Mouse (Mus musculus) kidney, adult 11 months (tissue): ENCODE results near the gene Tbc1d1.

Experiments used
- DNase-seq: peaks from one replicate; pipeline ENCODE4 v3.0.0; 2022

The Tbc1d1 gene

DNA sequence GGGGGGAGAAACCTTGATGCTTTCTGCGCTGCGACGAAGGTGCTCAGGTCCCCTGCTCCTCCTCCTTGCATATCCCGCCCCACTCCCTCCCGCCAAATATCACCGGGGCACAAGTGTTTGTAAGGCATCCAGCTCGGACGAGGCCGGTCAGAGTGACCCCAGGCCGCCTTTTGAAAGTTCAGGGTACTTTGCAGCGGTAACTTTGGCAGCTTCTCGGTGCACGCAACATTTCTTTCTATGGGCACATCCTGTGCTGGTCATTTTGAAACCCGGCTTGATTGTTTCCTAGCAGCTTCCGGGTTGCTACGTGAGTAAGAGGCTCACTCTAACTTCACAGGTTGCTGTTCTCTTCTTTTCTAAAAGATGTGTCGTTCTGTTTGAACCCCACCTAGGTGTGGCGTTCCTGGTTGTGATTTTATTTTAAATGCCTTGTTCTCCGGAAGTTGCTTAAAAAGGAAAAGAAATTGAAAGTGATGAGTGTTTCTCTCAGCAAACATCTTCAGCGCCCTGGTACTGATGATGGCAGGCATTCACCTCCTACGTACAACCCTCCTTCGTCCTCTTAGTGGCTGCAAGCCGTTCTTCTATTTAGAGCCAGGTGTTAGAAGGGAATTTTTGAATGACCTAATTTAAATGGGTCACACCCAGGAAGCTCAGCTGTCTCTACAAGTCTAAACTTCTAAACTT, 4.7 kb downstream of the Tbc1d1 start:
- DNase-seq: no peak

DNA sequence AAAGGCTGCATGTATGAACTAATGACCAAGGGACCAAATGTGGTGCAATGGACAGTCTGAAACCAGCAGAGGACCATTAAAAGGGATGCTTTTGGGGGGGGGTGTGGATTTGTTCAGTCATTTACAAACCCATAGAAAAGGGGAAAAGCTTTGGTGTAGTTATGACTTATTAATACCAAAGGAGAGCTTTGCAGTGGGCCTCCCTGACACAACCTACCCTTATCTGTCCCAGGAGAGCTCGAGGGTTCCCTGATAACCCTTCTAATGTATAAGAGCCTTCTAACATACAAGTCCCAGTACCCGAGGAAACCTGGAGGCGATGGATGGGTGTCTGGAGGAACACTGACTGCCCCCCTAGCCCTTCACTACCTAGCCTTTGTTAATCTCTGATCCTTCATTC, 5.8 kb downstream of the Tbc1d1 start:
- no peak for DNase-seq

DNA sequence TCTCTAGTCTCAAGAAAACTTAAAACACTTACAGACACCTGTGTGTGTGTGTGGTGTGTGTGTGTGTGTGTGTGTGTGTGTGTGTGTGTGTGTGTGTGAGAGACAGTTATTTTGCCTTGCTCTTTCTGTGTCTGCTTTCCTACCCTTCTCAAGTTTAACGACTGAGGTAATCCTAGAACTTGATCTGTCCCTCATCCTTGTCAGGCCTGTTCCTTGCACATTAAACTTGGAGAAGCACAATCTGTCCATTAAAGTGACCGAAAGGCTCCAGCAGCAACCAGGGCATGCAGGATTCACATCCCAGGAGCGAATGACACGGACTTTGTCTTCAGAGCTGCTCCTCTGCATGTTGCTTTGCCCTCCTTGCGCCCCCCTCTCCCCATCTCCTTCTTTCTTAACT, 6.5 kb downstream of the Tbc1d1 start:
- no peak for DNase-seq

GRCm38 (mm10) chr5:64164414-64164813, 8.3 kb downstream of the Tbc1d1 start:
- no peak for DNase-seq

DNA sequence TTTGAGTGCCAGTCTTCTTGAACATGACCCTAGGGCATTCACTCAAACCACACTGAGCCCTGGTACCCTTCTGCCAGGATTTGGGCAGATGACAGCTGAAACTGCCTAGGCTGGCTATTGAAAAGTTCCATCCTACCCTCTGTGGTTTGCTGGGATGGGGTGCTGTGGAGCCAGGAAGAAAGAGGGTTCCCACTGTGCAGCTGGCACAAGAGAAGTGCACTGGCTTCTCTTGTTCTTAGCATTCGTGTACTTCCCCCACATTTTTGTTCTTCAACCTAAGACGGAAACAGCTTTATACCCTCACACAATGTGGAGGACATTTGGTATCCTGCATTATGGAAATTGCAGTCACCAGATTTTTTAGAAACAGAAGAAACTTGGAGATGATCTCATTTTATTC, 9.7 kb downstream of the Tbc1d1 start:
- no peak for DNase-seq

DNA sequence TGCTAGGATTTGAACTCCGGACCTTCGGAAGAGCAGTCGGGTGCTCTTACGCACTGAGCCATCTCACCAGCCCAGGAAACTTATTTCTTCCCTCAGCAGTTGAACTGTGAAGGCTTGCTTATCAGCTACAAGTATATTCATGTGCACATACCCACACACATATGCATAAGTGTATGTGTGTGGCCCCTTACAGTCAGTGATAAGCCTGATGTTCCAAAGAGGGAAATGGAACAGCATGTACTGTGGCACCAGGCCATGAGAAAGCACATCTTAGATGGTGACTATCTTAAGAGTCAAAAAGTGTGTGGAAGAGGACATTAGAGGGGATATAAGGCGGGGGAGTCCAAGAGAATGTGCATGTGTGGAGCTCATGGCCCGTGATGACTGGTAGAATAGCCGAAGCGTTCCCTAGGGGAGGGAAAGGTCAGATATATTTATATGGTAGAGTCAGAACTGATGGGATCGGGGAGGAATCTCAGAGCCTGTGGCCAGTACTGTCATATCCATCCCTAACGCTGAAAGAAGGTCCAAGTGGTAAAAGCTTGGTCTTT, 13.0 kb downstream of the Tbc1d1 start:
- DNase-seq: no peak

DNA sequence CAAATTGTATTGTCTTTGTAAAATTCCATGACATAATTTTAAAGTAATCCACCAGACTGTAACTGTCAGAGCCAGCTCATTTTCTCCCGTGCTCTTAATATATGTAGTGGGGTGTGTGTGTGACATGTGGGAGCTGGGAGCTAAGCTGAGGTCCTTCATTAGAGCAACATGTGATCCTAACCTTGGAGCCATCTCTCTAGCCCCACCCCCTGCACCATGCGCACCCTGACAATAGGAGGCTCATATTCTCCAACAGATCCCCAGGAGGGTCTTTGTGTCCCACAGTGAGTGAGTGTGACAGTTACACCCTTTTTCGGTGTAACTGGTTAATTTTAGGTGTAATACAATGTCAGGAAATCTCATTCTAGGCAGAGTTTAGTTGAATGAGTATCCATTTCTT, 16.8 kb downstream of the Tbc1d1 start:
- DNase-seq: no peak

- DNase-seq: no peak
Observed at GRCm38 (mm10) chr5:64173302-64173701, 17.2 kb downstream of the Tbc1d1 start.

- no peak for DNase-seq
Observed at GRCm38 (mm10) chr5:64174429-64174935, 18.4 kb downstream of the Tbc1d1 start.

DNA sequence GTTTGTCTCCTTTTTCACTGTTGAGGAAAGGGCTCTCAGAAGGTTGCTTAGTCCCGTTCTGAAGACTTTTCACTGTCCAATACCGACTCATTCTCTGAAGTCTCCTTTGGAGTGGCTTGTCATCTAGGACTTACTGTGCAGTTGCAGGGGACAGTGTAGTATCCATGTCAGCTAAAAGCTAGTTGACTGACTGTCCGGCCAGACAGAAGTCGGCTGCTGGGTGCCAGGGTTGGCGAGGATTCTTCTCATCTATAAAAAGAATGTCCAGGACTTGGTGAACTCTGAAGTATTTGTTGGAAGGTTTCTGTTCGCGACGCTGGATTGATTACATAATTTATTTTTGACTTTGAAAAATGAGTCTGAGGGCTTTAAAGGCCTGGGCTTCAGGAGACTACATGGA, 24.4 kb downstream of the Tbc1d1 start:
- DNase-seq: no peak

GRCm38 (mm10) chr5:64183712-64184111, 27.6 kb downstream of the Tbc1d1 start:
- peak; percentile 35 for DNase-seq

GRCm38 (mm10) chr5:64185257-64185656, 29.2 kb downstream of the Tbc1d1 start:
- peak; percentile 40 for DNase-seq

DNA sequence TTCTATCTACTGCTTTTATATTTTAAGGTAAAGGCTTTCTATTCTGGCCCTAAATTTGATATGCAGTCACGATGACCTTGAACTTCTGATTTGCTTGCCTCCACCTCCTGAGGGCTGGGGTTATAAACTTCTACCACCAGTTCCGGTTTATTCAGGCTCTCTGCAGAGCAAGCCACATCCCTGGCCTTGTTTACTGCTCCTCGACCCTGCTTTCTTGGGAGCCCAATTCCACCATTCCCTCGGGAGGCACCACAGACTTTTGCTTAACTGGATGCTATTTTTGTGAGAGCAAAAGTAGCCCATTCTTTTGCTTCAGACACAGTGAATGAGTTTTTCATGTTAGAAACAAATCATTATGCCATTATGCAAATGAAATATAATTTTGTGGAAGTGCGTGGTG, 30.5 kb downstream of the Tbc1d1 start:
- DNase-seq: peak; percentile 30

- DNase-seq: no peak
Observed at GRCm38 (mm10) chr5:64188083-64188648, 32.1 kb downstream of the Tbc1d1 start.

DNA sequence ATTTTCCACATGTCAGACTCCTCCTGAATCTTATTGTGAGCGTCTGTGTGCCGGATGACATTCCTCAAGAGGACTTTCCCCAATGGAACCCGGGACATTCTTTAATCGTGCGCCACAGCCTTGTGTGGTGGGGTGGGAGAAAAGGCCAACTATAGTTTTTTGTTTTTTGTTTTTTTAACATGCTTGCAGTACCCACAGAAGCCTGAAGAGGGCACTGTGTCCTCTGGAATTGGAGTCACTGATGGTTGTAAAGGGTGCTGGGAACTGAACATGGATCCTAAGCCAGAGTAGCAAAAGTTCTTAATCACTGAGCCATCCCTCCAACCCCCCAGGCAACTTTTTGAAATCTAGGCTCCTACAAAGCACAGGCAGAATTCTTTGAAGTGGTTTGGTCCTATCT, 34.8 kb downstream of the Tbc1d1 start:
- no peak for DNase-seq

DNA sequence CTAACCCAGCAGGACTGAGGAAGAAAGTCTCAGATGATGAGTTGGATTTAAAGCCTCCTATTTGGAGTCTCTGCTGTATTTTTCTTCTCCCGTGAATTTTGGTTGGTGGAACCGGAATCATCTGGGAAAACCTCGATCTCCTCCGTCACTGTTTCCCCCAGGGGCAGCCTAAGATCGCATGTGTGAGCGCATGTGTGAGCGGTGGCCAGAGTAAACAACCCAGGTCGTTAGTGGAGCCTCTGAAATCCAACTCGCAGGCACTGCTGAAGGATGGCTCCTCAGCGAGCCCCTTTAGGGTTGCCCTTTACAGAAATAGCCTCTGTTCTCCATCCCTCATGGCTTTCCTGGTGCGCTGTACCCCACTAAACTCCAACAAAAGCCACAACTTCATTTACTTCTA, 37.2 kb downstream of the Tbc1d1 start:
- DNase-seq: no peak

- DNase-seq: no peak
Observed at GRCm38 (mm10) chr5:64196250-64196865, 40.3 kb downstream of the Tbc1d1 start.

- DNase-seq: no peak
Observed at GRCm38 (mm10) chr5:64196866-64197321, 40.8 kb downstream of the Tbc1d1 start.

- DNase-seq: no peak
Observed at GRCm38 (mm10) chr5:64198624-64199023, 42.5 kb downstream of the Tbc1d1 start.

- peak; percentile 29 for DNase-seq
Observed at GRCm38 (mm10) chr5:64201071-64201470, 45.0 kb downstream of the Tbc1d1 start.

GRCm38 (mm10) chr5:64202306-64202705, 46.2 kb downstream of the Tbc1d1 start:
- peak; percentile 35 for DNase-seq

DNA sequence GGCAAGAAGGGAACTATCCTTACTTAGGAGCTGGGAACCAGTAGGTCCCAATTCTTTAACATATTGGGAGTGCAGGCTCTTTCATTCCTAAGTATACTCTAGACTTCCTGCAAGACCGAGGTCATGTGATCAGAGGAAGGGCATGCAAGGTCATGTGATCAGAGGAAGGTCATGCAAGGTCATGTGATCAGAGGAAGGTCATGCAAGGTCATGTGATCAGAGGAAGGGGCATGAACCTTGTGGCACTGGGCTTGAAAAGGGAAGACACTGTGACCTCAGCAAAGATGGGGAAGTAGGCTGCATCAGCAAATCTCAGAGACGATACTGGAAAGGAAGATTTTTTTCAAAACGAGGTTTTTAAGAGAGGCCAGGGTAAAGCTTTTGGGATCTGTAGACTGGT, 49.5 kb downstream of the Tbc1d1 start:
- DNase-seq: no peak

- DNase-seq: no peak
Observed at GRCm38 (mm10) chr5:64206431-64206830, 50.3 kb downstream of the Tbc1d1 start.

- DNase-seq: no peak
Observed at GRCm38 (mm10) chr5:64206875-64207274, 50.8 kb downstream of the Tbc1d1 start.
